Mouse (Mus musculus): ENCODE measurements around the gene Zfhx3.
A peak's percentile ranks its signal among the peaks of the same experiment; 100 is the strongest.

The Zfhx3 gene

DNA sequence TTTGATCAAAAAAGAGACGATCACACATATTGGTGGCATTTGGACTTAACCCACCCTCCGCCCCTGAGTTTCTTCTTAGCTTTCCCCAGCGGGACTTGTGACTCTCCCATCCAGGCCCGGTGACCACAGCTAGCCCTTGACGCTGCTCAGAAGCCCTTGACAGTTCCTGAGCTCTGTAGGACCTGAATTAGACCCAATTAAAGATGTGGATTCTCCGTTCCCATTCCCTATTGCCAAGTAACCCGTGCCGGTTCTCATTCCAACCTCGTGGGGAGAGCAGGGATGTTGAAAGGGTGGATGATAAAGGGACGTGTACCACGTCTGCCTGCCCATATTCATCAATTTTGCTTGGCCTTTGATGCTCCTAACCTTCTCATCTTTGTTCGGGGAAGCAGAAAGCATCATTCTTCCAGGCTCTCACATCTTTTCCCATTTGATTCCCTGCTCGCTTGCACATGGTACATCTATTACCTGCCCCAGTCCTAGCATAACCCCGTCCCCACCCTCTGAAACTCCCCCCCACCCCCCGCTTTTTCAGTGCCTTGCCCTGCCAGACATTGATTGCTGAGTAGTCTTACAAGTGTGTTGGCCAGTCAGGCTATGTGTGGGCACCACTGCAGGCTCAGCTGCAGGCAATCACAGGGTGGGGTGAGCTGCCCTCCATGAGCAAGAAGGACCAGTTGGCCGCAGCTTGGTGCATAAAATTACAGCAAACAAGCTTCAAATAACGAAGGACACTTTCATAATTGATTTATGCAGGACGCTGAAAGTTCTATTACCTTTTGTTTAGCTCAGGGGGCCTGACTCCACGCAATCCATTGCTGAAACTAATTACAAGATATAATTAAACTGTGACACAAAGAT is 525.0 kb downstream of the Zfhx3 start:
- DNase-seq = peak; percentile 48

DNA sequence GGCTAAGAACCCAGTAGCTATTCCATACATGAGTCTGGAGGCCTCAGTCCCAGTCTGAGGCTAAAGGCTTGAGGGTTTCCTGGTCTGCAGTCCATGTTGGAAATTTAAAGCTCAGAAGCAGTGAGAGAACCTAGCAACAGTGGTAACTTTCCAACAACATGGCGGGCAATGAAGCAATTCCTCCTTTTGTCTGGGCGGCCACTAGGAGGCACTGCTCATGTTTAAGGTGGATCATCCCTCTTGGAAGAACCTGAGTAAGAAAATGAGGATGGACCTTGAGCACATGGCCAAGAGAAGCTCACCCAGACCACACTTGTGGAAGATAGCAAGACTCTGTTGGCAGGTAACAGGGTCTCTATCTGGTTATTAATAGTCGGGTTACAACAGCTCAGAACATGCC is 527.8 kb downstream of the Zfhx3 start:
- no peak for DNase-seq

DNA sequence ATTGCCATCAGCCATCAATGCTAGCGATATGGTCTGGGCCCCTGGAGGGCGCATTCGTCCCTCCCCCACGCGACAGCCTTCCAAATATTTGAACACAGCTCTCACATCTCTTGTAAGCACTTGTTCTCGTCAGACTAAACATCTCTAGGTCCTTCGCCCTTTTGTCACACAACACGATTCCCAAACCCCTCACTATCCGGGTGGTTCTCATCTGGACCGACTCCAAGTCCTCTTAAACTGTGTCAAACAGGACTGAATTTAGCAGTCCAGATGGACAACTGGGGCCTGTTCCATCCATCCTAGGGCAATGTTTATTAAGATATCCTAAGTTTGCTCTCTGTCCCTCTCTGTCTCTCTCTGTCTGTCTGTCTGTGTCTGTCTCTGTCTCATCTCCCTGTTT is 532.1 kb downstream of the Zfhx3 start:
- DNase-seq = no peak

DNA sequence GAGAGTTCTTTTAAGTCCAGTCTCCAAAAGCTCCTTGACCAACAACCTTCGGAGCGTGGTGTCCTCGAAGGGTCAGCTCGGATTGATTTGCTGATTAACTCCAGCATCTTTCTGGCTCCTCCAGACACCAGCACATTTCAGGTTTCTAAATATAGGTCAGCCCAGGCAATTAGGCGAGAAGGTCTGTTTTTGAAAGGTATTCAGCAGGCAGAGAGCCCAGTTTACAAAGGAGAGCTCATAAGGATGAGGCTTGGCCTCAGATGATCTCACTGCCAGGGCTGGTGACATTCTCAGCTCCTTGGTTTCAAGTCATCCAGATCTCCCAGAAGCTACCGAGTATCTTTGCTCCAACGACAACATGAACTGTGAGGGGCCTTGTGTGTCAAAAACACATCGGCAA is 535.7 kb downstream of the Zfhx3 start:
- DNase-seq = no peak

DNA sequence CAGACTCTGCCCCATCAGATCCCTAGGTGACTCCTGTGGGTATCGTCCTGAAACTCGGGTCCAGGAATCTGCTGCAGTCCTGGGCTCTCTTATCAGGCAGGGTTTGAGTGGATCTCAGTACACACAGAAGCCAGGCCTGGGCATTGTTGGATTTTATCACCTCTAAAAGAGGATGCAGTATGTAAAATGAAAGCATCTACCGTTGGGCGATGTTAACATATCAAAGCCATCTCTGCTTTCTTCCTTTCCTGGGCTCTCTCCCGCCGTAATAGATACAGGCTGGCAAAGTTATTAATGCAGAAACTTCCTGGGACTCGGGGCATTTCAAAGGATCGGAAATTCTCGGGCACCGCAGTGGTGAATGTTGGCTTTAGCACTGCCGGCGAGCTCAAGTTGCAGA is 537.7 kb downstream of the Zfhx3 start:
- DNase-seq = no peak

DNA sequence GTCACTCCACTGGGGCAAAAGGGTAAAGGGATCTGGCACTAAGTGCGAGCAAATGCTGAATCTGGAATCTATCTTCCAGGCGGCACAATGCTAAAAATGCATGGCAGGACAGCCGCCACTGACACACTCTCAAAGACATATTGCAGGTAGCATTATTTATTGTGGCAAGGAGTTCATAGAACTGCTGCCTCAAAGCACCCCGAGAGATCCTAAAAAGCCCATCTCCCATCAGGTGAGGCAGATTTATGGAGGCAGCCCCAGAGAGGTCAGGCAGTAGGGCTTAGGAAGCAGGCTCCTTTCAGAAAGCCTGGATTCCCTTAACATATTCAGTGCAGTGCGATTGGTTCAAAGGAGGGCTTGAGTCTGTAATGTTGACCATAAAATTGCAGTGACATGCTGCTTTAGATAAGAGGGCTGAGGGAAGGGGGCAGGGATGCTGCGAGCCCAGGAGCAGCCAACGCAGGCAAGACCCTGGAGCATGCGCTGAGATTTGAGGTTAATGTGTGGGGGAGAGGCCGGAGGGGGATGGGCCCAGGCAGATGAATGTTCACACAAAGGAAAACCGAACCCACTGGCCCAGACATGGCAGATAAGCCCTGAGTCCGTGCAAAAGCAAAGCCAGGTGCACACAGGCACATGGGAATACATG is 538.8 kb downstream of the Zfhx3 start:
- DNase-seq = peak; percentile 82

DNA sequence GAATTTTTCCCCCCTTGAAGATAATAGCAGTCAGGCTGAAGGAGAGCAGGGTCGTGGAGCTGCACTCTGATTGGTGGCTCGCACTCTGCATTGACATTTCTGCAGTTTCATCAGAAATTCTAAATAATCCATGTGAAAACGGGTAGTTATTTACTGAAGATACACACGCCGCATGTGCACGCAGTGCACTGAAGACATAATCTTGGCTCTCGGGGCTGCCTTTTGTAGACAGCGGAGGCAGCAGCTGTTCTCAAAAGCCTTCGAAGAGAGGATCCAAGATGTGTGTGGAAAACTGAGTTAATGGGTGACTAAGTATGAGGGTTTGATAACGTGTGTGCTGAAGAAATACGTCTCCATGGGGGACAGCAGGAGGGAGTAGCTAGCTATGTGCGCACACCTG is 553.7 kb downstream of the Zfhx3 start:
- DNase-seq = no peak

DNA sequence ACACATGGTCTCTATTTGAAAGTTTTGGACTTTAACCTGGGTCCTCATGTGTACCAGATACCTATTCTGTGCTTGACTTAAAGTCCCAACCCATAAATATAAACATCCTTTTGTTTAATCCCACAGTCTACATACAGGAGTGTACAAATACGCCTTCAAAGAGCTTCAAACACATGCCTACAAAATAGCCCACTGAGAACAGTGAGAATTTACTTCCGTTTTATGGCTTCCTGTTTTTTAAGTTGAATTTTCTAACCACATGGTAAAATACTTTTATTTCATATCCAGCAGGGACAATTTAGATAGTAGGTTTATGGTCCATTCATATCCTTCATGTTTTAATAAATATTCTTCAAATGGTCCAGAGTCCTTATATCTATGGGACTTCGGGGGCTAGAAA is 564.3 kb downstream of the Zfhx3 start:
- DNase-seq = no peak

DNA sequence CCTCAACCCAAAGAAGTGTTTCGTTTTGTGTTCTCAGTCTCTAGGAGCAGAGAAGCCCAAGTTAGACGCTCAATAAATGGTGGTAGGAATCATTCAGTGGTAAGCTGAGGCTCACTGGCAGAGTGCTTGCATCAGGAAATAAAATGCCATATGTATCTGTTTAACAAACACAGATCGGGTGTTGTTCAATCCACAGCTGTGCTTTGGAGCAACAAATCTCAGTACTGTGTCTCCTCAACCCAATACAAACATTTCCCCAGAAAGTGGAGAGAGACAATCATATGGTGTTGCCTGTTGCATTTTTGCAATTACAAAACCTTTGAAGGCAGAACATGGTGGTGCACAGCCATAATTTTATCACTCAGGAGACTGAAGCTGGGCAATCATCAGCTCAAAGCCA is 565.3 kb downstream of the Zfhx3 start:
- DNase-seq = no peak

DNA sequence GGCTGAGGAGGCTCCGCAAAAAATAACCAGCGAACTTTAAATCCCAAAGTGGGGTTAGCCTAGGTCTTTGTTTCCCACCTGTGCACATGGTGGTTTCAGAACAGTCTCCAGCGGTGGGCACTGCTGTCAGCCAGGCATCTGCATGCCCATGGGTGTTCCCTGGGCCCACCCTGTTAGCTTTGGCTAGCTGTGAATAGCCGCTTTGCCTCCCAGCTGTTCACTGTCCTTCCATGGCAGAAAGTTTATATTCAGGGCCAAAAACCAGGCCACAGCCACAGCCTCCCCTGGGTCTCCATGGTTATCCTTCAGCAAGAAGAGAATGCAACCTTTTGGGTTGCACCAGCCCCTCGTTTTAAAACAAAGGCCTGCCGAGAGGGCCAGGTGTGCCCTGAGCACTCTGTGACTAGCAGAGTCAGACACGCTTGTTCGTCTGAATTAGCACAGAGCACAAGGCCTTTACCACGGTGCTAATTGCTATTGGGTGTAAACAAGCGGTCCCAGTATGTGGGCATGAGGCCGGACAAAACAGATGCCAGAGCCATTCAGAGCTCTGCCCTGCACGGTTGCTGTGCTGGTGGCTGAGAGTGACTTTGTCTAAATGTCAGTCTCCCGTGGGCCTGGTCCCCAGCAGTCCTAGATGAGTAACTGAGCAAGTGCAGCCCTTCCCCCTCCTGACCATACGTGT is 568.3 kb downstream of the Zfhx3 start:
- DNase-seq = peak; percentile 66

DNA sequence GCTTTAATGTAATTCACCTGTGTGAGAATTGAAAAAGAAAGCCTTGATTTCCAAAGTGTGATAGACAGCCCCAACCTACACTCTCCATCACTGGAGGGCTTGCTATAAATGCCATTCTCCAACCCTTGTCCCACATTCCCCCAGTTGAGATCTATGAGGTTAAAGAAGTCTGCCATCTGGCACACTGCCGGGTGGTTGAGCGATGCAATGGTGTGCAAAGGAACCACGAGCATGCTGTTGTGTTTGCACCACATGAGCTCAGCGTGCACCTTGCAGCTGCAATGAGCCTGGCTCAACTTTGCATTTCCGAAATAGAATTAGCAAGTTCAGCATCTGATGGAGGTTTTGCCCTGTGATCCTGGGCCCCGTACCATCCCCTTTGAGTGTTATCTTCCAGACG is 575.7 kb downstream of the Zfhx3 start:
- DNase-seq = no peak

DNA sequence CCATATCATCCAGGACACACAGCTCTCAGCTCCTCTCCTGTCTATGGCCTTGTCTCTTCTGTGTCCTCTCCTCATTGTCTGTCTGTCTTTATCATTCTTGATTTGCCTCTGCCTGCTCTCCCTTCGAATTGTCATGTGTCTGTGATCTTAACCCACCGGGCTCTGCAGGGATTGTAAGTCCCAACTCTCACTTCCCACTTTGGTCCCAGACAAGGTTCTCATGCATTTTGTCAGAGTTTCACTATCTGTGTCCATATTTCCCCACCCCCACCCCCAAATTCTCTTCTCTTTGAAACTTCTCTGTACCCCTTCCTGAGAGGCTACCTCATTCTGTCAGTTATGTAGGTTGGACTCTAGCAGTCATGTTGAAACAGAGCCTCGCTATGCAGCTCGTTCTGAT is 579.6 kb downstream of the Zfhx3 start:
- DNase-seq = no peak

DNA sequence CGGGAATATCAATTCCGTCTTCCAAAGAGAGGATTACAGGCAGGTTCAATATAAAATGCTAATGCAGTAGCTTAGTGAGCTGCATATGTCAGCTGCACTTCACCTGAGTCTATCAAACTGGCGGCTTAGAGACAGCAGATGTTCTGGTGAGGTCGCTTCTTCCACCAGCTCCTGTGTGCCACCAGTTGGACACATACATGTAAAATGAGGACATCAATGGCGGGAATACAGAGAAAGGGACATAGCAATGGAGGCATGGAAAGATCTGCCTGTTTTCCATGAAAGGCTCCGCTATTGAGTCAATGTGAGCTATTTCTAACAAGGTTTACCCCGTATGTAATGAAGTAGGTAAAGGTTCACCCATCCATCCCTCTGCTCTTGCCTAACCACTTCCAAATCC is 587.0 kb downstream of the Zfhx3 start:
- DNase-seq = no peak

DNA sequence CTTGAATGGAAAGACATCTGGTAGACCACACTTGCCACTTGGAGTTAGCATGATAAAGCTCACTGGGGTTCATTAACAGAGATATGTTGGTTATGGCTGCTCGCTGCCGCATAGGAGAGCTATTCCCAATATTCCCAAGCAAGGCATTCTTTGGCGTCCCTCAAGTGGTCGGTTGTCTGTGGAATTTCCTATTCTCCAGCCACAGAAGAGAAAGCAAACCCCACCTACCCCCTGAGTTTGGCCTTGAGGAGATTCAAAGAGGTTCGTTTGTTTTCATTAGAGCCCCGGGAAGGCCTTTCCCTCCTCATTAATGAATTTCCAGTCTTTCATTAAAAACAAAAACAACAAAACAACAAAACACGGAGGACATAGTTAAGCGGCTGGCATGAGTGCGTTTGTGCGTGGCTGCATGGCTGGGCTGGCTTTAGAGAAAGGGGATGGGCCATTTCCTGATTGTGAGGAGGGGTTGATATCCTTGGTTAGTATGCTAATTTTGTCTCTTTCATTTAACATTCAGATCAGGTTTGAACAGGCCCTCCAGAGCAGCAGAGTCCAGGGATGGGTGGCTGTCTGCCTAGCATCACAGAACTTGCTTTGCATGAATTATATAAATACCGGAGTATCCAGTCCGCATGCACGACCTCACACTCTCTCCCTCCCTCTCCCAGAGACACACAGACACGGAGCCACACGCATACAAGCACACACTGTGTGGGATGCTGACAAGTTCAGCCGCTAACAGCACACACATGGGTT is 592.9 kb downstream of the Zfhx3 start:
- DNase-seq = peak; percentile 15

DNA sequence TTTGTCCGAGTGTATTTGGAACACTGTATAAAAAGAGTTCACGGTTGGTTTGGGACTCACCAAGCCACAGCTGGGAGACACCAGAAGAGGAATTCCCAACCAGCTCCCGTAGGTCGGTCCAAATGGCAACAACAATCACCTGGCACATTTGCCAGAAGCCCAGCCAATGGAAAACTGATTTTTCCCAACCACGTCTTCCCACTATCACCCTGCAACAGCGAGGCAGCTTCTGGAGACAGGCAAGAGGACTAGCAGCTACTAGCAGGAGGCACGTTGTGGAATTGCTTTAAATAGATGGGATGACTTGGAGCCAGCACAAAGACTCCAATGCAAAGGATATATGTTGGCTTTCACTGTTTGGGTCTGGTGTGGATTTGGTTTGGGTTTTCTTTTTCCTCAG is 593.7 kb downstream of the Zfhx3 start:
- no peak for DNase-seq

DNA sequence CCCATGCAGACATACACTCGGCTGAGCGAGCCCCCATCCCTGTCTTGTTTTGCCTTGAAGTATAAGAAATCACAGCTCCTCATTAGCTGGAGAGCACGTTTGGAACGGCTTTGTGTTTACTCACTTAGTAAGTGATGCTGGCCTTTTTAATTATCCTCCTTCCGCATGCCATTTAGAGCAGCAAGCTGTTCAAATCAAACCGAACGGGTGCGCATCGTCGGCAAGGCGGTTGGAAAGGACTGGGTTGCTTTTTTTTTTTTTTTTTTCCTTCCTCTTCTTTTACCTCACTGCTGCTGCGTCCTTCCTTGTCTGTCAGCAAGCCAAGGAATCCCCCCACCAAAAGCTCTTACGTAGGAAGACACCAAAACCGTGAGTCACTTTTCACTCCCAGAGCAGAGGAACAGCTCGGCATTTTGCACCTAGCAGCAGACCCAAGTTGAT is 594.5 kb downstream of the Zfhx3 start:
- peak; percentile 79 for DNase-seq

DNA sequence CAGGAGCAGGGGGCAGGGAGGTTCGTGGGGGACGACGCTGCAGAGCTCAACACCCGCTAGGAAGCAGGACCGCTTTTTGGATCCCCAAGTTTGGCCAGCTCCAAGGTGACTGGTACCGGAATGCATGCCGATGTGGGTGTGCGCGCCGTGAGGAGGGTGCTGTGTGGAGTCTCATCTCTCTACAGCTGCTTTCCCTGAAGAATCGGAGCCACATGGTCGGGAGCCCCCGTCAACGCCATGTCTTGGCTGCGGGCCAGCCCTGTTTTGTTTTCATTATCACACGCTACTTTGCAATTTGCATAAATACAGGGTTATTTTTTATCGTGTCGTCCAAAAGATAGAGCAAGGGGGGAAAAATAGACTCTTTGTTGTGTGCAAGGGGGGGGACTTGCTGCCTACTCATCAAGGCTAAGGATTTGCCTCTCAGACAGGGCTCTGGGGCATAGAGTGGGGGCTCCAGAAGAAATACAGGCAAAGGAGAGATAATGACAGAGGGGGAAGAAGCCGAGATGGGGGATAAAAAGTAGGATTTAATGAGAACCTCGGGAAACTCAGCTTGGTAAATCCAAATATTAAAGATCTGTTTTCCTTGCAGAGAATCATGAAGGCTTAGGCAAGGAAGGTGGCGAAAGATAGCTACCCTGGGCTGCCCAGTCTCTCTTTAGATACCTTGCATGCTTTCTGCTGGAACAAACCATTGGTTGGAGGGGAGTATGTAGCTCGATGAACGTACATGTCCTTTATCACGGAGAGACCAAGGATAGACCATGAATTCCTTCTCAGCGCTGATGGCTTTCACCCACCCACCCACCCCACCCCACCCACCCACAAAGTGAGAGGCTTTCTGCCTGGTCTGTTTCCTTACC is 595.5 kb downstream of the Zfhx3 start:
- DNase-seq = peak; percentile 63

DNA sequence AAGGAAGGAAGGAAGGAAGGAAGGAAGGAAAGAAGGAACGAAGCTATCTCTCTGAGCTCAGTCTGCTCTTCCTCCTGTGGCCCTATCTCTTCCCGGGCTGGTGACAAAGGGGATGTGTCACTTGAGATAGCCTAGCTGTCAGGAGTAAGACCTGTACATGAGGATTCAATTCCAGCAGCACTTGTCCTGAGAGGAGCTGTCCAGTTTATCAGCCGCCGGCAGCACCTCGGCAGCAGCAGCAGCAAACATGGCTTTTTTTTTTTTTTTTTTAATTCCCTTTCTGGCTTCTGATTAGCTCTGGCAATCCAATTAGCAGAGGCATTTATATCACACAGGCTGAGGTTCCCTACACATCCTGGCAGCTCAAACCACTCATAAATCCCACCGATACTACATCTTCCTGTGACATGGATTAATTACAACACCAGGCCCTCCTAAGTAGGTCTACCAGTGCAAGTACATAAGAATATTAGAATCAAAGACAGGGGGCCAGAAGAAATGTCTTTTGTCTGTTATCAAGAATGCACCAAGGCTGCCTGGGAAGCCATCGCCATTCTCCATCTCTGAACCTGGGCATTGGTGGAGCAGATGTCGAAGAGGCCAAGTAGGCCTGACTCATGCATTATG is 596.6 kb downstream of the Zfhx3 start:
- DNase-seq = peak; percentile 70

DNA sequence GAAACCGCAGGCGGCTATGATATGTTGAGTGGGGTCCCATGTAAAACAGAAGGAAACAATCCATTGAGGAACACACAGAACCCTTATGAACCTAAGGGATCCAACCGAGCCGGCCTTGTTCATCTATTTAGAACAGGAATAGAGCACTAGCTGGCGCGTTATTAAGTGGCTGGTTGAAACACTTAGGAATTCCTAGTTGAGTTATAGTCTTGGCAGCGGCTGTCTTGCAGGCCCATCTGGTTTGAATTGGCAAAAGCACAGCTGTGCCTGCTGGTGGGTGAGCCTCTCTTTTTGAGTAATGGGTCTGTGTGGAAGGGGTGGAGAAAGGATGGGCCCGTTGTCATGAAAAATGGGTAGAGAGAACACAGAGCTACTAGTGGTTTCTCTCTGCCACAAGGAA is 610.1 kb downstream of the Zfhx3 start:
- no peak for DNase-seq

DNA sequence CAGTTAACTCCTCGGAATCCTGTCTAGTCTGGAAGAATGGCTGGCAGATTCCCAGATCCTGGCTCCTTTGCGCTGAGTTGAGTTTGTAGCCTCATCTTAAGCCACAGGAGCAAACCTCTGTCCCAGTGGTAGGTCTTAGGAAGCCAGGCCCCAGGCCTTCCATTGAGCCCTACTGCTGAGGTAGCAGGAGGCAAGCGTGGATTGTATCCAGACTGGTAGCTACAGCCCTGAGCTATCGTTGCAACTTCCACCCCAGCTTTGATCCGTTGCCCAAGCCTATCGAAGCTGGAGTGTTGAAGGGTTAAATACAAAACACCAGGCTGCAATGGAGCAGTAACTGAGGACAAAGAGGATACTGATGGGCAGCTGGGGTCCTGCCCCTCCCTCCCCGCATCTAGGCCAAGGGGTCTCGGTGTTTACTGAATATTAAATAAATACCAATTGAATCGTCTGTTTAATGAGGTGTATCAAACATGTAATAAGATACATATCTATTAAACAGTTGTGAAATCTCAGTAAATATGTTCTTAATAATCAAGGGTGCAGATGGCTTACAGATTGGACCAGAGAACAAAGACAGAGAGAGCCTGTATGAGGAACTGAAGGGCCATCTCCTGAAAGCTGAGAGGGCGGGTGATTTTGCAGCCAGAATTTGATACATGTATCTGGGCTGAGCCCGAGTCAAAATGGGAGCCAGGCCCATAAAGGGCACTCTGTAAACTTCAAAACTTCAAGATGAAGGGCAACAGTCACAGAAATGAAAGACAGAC is 611.5 kb downstream of the Zfhx3 start:
- peak; percentile 69 for DNase-seq

Data from retina, postnatal 1 day (tissue).